Mouse (Mus musculus) right cerebral cortex, postnatal 25 days (tissue): ENCODE data around the gene Fzd7.

Experiments used
- DNase-seq: peaks from one replicate; pipeline ENCODE4 v3.0.0; 2022

The Fzd7 gene

GRCm38 (mm10) chr1:59503659-59504301 is 21.6 kb downstream of the Fzd7 start:
- DNase-seq, result no peak

GRCm38 (mm10) chr1:59504302-59504700 is 22.1 kb downstream of the Fzd7 start:
- no peak for DNase-seq

GRCm38 (mm10) chr1:59508463-59509139 is 26.4 kb downstream of the Fzd7 start:
- DNase-seq, result no peak

- DNase-seq, result no peak
Observed at GRCm38 (mm10) chr1:59511566-59512270, 29.5 kb downstream of the Fzd7 start.

- DNase-seq, result peak; percentile 52
Observed at GRCm38 (mm10) chr1:59516026-59516917, 34.0 kb downstream of the Fzd7 start, which contains the start of gene Gm973. Gene Gm973, plus strand, starts transcription at chr1:59516264.

GRCm38 (mm10) chr1:59520226-59520837 is 38.1 kb downstream of the Fzd7 start:
- no peak for DNase-seq

GRCm38 (mm10) chr1:59522456-59522855 is 40.2 kb downstream of the Fzd7 start:
- DNase-seq, result no peak

GRCm38 (mm10) chr1:59523378-59523958 is 41.2 kb downstream of the Fzd7 start:
- DNase-seq, result no peak

- DNase-seq, result no peak
Observed at GRCm38 (mm10) chr1:59524071-59524470, 41.8 kb downstream of the Fzd7 start.

- no peak for DNase-seq
Observed at GRCm38 (mm10) chr1:59524759-59525158, 42.5 kb downstream of the Fzd7 start.

- no peak for DNase-seq
Observed at GRCm38 (mm10) chr1:59527219-59527618, 45.0 kb downstream of the Fzd7 start.

GRCm38 (mm10) chr1:59534976-59535810 is 53.0 kb downstream of the Fzd7 start:
- DNase-seq, result peak; percentile 40
